Mouse (Mus musculus) left cerebral cortex, postnatal 4 days (tissue): Measurements from ENCODE around the gene Thrsp. TPM values are rescaled to one million over a fixed set of nuclear protein-coding genes. Genes with fewer than 3 reads are reported as not detected.

Source experiments
- DNase-seq: peaks from one replicate; pipeline ENCODE4 v3.0.0-alpha.2; 2022
- intact Hi-C: fragments of 180-260 bp; cut with DNase I; formaldehyde crosslinking; loops from one replicate; pipeline ENCODE4 v1.15.1; 2025
- total RNA-seq, 2 experiments: library from RNA; stranded (reverse); gene quantifications; 2 replicates each; pipeline ENCODE4 v1.2.3; 2021

Gene Thrsp
- total RNA-seq, 2 experiments from 2014 or later, result 2.4 to 2.6 TPM

- DNase-seq, result no peak
- intact Hi-C loops, result no loop called here
Measured at GRCm38 (mm10) chr7:97382661-97383060, 34.9 kb downstream of the Thrsp start.

- DNase-seq, result no peak
Measured at GRCm38 (mm10) chr7:97380500-97381123, 36.9 kb downstream of the Thrsp start.

GRCm38 (mm10) chr7:97379304-97379703 lies 38.2 kb downstream of the Thrsp start:
- no peak for DNase-seq
- intact Hi-C loops, result no loop called here

More at GRCm38 (mm10) chr7:97380500-97381123, 36.9 kb downstream of the Thrsp start:
- intact Hi-C loops, result no loop called here

- intact Hi-C loops, result no loop called here
- no peak for DNase-seq
Measured at GRCm38 (mm10) chr7:97375906-97376305, 41.6 kb downstream of the Thrsp start.

GRCm38 (mm10) chr7:97375101-97375500 lies 42.4 kb downstream of the Thrsp start:
- no peak for DNase-seq
- intact Hi-C loops, result no loop called here

- intact Hi-C loops, result no loop called here
- DNase-seq, result no peak
Measured at GRCm38 (mm10) chr7:97365887-97366286, 51.6 kb downstream of the Thrsp start.

Other genes starting within 250 kb of the Thrsp start
- 10 to 100 TPM; 12.9 to 13.8 TPM for gene Usp35, start 85.7 kb downstream of the Thrsp start, total RNA-seq
- gene Kctd21, start 85.4 kb downstream of the Thrsp start, total RNA-seq, result 1 to 10 TPM; 5.0 to 5.8 TPM
- gene Alg8, start 46.1 kb downstream of the Thrsp start, total RNA-seq, result 10 to 100 TPM in 1 of 2 experiments, 1 to 10 TPM in 1; 9.4 to 12.4 TPM
- 100 to 1,000 TPM; 249 to 255 TPM for gene Ndufc2, start 17.7 kb downstream of the Thrsp start, total RNA-seq
- 1 to 10 TPM in 1 of 2 experiments, under 1 TPM in 1; 0.93 to 1.1 TPM for gene Kctd14, start 33.6 kb upstream of the Thrsp start, total RNA-seq
- gene Ints4, start 63.2 kb upstream of the Thrsp start, total RNA-seq, result 10 to 100 TPM; 31.8 to 34.8 TPM
- 10 to 100 TPM; 22.2 to 26.2 TPM for gene Aamdc, start 161.8 kb upstream of the Thrsp start, total RNA-seq
- gene Rsf1, start 162.2 kb upstream of the Thrsp start, total RNA-seq, result 10 to 100 TPM; 42.4 to 45.6 TPM